Comparison of ENCODE assay signal across 8 mouse cellular contexts in the genomic region with DNA sequence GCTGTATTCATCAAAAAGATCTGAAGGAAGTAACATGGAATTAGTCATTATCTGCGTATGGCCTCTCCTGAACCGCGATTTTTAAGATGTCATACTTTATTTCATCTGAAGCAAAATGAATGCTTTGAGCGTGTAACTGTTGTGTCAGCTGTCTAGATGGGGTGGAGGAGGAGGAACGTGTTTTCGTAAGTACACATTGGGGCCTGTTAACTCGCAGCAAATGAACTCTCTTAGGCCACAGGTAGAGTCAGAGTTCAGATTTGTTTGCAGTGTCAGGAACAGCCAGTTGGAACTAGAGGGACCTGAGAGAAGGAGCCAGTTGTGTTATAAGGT. TPM values are rescaled to one million over a fixed set of nuclear protein-coding genes. Genes with fewer than 3 reads are reported as not detected.
A peak's percentile ranks its signal among the peaks of the same experiment; 100 is the strongest.
DNase-seq lines count a peak whose midpoint lies in the region; ATAC-seq and TF ChIP-seq lines count a peak whose summit lies in the region.

No protein-coding gene starts in this region.

- H3K9ac ChIP-seq in liver, adult 2 months (ENCODE audit: low read depth, low read length) = peak overlapping the region; percentile 93
- peak overlapping the region; percentile 92 for H3K9ac ChIP-seq in liver, embryonic 12.5 days
- peak overlapping the region; percentile 57 for H3K9ac ChIP-seq in neural tube, embryonic 15.5 days (replicated peaks)

- peak overlapping the region; percentile 62 for H3K4me3 ChIP-seq in liver, adult 2 months (ENCODE audit: insufficient read depth, low read depth, low read length)
- H3K4me3 ChIP-seq in hindbrain, embryonic 10.5 days = peak overlapping the region; percentile 91
- peak overlapping the region; percentile 91 for H3K4me3 ChIP-seq in liver, embryonic 12.5 days
- H3K4me3 ChIP-seq in neural tube, embryonic 15.5 days (replicated peaks) = peak overlapping the region; percentile 58

- under 1% methylated on average over 7 of the region's 7 CpGs for WGBS in liver, adult 2 months
- WGBS in hindbrain, embryonic 10.5 days = 4% methylated on average over 7 of the region's 7 CpGs
- 15% methylated on average over 7 of the region's 7 CpGs for WGBS in liver, embryonic 12.5 days (ENCODE audit: insufficient replicate concordance)
- 3% methylated on average over 7 of the region's 7 CpGs for WGBS in neural tube, embryonic 15.5 days

- no peaks in the 10 kb centered on the region for H3K27me3 ChIP-seq in liver, adult 2 months (ENCODE audit: control insufficient read depth, insufficient read depth, low read length)
- H3K27me3 ChIP-seq in hindbrain, embryonic 10.5 days (ENCODE audit: insufficient read depth, poor library complexity, severe bottlenecking) = peaks cover 15% of the 10 kb centered on the region
- peaks cover 18% of the 10 kb centered on the region for H3K27me3 ChIP-seq in liver, embryonic 12.5 days (replicated peaks)
- no peaks in the 10 kb centered on the region for H3K27me3 ChIP-seq in neural tube, embryonic 15.5 days (replicated peaks)

- H3K79me2 ChIP-seq in liver, adult 2 months (ENCODE audit: control insufficient read depth, insufficient read depth, low read length) = peaks cover 7% of the 10 kb centered on the region; the same call in 1 of the 2 replicates

- H3K4me2 ChIP-seq in liver, embryonic 12.5 days = peak overlapping the region; percentile 100
- peak overlapping the region; percentile 77 for H3K4me2 ChIP-seq in neural tube, embryonic 15.5 days

- no peaks in the 10 kb centered on the region for H3K36me3 ChIP-seq in liver, adult 2 months (ENCODE audit: control insufficient read depth, insufficient read depth, low read length)
- H3K36me3 ChIP-seq in hindbrain, embryonic 10.5 days = no peaks in the 10 kb centered on the region
- no peaks in the 10 kb centered on the region for H3K36me3 ChIP-seq in liver, embryonic 12.5 days
- H3K36me3 ChIP-seq in neural tube, embryonic 15.5 days = no peaks in the 10 kb centered on the region

- TF ChIP-seq CTCF in liver, adult 2 months (IDR thresholded peaks at IDR 0.05; ENCODE audit: low read depth, low read length) = no peak

- H3K9me3 ChIP-seq in hindbrain, embryonic 10.5 days = no peaks in the 10 kb centered on the region
- no peaks in the 10 kb centered on the region for H3K9me3 ChIP-seq in liver, embryonic 12.5 days (replicated peaks)
- no peaks in the 10 kb centered on the region for H3K9me3 ChIP-seq in neural tube, embryonic 15.5 days (replicated peaks)

- peak; percentile 99 for DNase-seq in liver, adult 2 months (ENCODE audit: extremely low read depth, low read depth, low spot score)
- no peak for DNase-seq in liver
- DNase-seq in brain, adult 2 months (ENCODE audit: low read depth, low spot score) = peak; percentile 43
- peak; percentile 10 for DNase-seq in hindbrain, embryonic 10.5 days (ENCODE audit: low spot score)
- no peak for DNase-seq in cerebellum, postnatal 10 days
- DNase-seq in cerebellum, postnatal 4 days (ENCODE audit: low spot score in 2 of 2) = no peak

- 0 out of 2 replicates have a peak, but pooled peaks have one; percentile 14 for ATAC-seq in liver, embryonic 12.5 days
- no peak for ATAC-seq in neural tube, embryonic 15.5 days (ENCODE audit: low FRiP score)

- no peak for TF ChIP-seq POLR2A in liver, adult 2 months (IDR thresholded peaks at IDR 0.05; ENCODE audit: extremely low read depth, insufficient read depth, low read length)

- peaks cover 4% of the 10 kb centered on the region; the same call in 1 of the 2 replicates for H3K4me1 ChIP-seq in liver, adult 2 months (ENCODE audit: control insufficient read depth, insufficient read depth, low read length)
- peaks cover 25% of the 10 kb centered on the region for H3K4me1 ChIP-seq in hindbrain, embryonic 10.5 days (replicated peaks)
- peaks cover 44% of the 10 kb centered on the region for H3K4me1 ChIP-seq in liver, embryonic 12.5 days
- peaks cover 20% of the 10 kb centered on the region for H3K4me1 ChIP-seq in neural tube, embryonic 15.5 days

- peak overlapping the region; percentile 45 for H3K27ac ChIP-seq in liver, adult 2 months (replicated peaks; ENCODE audit: insufficient read depth, low read depth, low read length)
- peak overlapping the region; percentile 96; the same call in 1 of the 2 replicates for H3K27ac ChIP-seq in hindbrain, embryonic 10.5 days
- peak overlapping the region; percentile 91 for H3K27ac ChIP-seq in liver, embryonic 12.5 days
- peak overlapping the region; percentile 93; the same call in 1 of the 2 replicates for H3K27ac ChIP-seq in neural tube, embryonic 15.5 days (replicated peaks)

RNA-seq across cellular contexts. Expression of gene Sfmbt1, which starts 2.3 kb away (rescaled TPM):
- total RNA-seq in liver, adult 2 months (2014; rRNA removed) = 11.1 and 11.2 TPM in 2 replicates
- polyA plus RNA-seq in liver, adult 2 months (2012; rRNA removed) = 1.6 and 2.1 TPM in 2 replicates
- polyA plus RNA-seq in hindbrain, embryonic 10.5 days (2016; fragmentation: Nextera tagmentation; extraction: Ambion mirVana) = 17.8 and 20.8 TPM in 2 replicates
- 17.1 and 18.7 TPM in 2 replicates for polyA plus RNA-seq in liver, embryonic 12.5 days (2016; fragmentation: Nextera tagmentation; extraction: Ambion mirVana)
- polyA plus RNA-seq in neural tube, embryonic 15.5 days (2015; fragmentation: Nextera tagmentation; extraction: Ambion mirVana) = 13.7 and 16.0 TPM in 2 replicates

Comparison
In these comparisons a context has a peak if more than half of its experiments do, and no peak if none do; other contexts are left out.
1. DNase-seq: peak in liver, adult 2 months (single experiment), brain, adult 2 months (single experiment) and hindbrain, embryonic 10.5 days (single experiment); none in liver (single experiment), cerebellum, postnatal 10 days (0 of 2) and cerebellum, postnatal 4 days (0 of 2).
2. H3K27ac ChIP-seq: peak in every context shown above with its lines; median percentile 96 in hindbrain, embryonic 10.5 days; 93 in neural tube, embryonic 15.5 days; 91 in liver, embryonic 12.5 days; 45 in liver, adult 2 months.
3. Peak in every context shown above with its lines, with median percentiles within 50 percentile points of each other: H3K4me3 ChIP-seq and H3K9ac ChIP-seq.